Mouse (Mus musculus) forebrain, postnatal 0 days (tissue): ENCODE results near the gene Adam12. TPM values are rescaled to one million over a fixed set of nuclear protein-coding genes. Genes with fewer than 3 reads are reported as not detected.

Source experiments
- ATAC-seq: fragments of 200-750 bp; cut with Nextera tagmentation; 2 replicates; pipeline ENCODE4 v1.8.0; 2017; ENCODE audit warnings: mild to moderate bottlenecking, moderate library complexity
- DNase-seq: peaks from one replicate; pipeline ENCODE4 v3.0.0-alpha.2; 2015
- H3K27ac ChIP-seq: fragments of 300-500 bp; sonication (generic); 2 replicates; pipeline ENCODE4 v1.5.1; 2014; ENCODE audit warnings: low read depth, mild to moderate bottlenecking, antibody characterized with exemption, low read length, moderate library complexity, mixed read lengths
- H3K27me3 ChIP-seq: fragments of 300-500 bp; sonication (generic); 2 replicates; pipeline ENCODE4 v1.6.1; 2014; ENCODE audit warnings: mild to moderate bottlenecking, low read length, mixed read lengths; ENCODE audit not compliant: insufficient read depth
- H3K36me3 ChIP-seq: fragments of 300-500 bp; sonication (generic); 2 replicates; pipeline ENCODE4 v1.6.1; 2014; ENCODE audit warnings: mild to moderate bottlenecking, moderate library complexity; ENCODE audit not compliant: insufficient read depth
- H3K4me1 ChIP-seq: fragments of 300-500 bp; sonication (generic); 2 replicates; pipeline ENCODE4 v1.6.1; 2014; ENCODE audit warnings: antibody characterized with exemption; ENCODE audit not compliant: insufficient read depth
- H3K4me2 ChIP-seq: fragments of 300-500 bp; sonication (generic); 2 replicates; pipeline ENCODE4 v1.6.1; 2014; ENCODE audit warnings: low read depth, mild to moderate bottlenecking, moderate library complexity
- H3K4me3 ChIP-seq: fragments of 300-500 bp; sonication (generic); 2 replicates; pipeline ENCODE4 v1.5.1; 2014; ENCODE audit warnings: low read depth, low read length, mixed read lengths
- H3K9ac ChIP-seq: fragments of 300-500 bp; sonication (generic); 2 replicates; pipeline ENCODE4 v1.6.1; 2014; ENCODE audit warnings: mild to moderate bottlenecking
- H3K9me3 ChIP-seq: fragments of 300-500 bp; sonication (generic); 2 replicates; pipeline ENCODE4 v1.6.1; 2016; ENCODE audit warnings: low read length
- CTCF ChIP-seq: sonication (generic); IDR thresholded peaks from 2 replicates; pipeline ENCODE4 v1.5.1; 2016; ENCODE audit warnings: antibody characterized with exemption, control low read depth, low read depth
- WGBS: fragments of 180-500 bp; shearing (Covaris S2); extraction: QIAGEN DNeasy Blood & Tissue Kit; methylation state at CpG from one replicate; pipeline ENCODE4 v1.1.7; 2014; 5-methylcytosine and 5-hydroxymethylcytosine counted together
- polyA plus RNA-seq: library from polyadenylated mRNA; unstranded; fragments of >200 nt; fragmentation: Nextera tagmentation; extraction: Ambion mirVana; gene quantifications from 2 replicates; pipeline ENCODE4 v1.2.1, GENCODE M21; 2015
- total RNA-seq: library from RNA; depleted of rRNA; stranded (reverse); fragments of >200 nt; gene quantifications from 2 replicates; pipeline ENCODE4 v1.2.3, GENCODE M21; 2014; rRNA removed

The Adam12 gene
- total RNA-seq (13.3 and 14.2 TPM in 2 replicates), polyA plus RNA-seq (1.9 and 2.1 TPM in 2 replicates)

DNA sequence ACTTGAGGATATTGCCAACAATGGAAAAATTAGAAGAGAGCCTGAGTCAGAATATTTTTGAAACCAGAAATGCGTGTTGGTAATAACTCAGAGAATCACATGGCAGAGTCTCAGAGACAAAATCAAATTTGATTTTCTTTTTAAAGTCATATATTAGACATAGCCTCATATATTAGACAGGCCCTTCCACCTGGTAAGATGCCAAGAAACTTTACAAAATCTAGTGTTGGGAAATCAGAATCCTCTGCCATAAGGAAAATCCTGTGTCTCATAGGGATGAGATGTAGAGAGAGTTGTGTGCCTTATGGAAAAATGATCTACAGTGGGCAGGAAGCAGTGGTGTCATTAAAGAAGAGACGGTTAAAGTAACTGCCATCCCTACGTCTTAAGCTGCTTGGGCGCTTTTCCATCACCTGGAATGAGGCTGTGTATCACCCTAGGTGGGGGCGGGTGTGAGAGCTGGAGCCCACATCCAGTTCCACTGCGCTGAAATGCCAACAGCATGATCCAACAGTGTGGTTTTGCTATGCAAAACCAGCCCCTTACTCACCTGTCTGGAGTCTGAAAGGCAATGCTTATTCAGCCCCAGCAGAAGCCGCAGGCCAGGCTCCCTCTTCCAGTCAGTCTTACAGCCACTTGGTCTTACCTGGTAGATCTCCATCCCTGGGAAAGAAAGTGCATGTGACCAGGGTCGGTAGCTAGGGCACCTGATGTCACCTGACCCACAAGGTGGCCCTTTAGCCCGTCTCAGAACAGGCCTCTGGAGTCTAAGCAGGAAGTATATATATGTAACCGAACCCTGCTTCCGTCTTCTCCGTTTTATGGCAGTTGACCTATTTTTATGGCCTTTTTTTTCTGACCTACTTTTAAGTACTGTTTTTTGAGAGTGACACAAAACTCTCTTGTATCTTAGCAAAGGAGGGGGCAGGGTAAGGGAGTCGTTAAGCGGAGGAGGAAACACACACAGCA, at the start of gene Adam12:
Adam12 (minus strand) TSS at position 769 of the 969 bp plus-strand sequence.
- Histone ChIP-seq H3K4me2 (no peak within 1 kb of the TSS), H3K9me3 (no peaks in the 10 kb centered on the region), H3K4me3 (no peak within 1 kb of the TSS), H3K36me3 (no peaks in the 10 kb centered on the region), H3K9ac (no peak within 1 kb of the TSS), H3K4me1 (peaks cover 6% of the 10 kb centered on the region; the same call in 1 of the 2 replicates), H3K27ac (no peak within 1 kb of the TSS), H3K27me3 (no peaks in the 10 kb centered on the region)
- DNase-seq: no peak
- no peak for ATAC-seq
- 73% methylated on average over 14 of the region's 14 CpGs for WGBS
- no peak for TF ChIP-seq CTCF

DNA sequence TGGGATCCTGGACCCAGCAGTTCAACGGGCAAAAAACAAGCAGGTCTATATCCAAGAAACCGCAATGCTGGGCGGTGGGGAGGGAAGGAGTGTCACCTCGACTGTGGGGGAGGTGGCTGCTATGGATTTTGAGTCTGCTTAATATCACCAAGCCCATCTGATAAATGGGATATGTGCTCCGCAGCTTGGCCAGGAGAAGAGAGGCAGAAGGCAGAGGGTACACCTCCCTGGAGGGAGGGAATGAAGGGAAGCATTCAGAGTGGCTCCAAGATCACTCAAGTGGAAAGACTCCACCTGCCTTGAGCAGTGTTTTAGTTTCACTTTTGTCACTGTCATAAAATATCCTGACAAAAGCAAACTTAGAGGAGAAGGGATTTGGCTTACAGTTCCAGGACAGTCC, 41.0 kb upstream of the Adam12 start:
- no peak overlapping the region for H3K27ac ChIP-seq
- H3K4me1 ChIP-seq: no peaks in the 10 kb centered on the region
- TF ChIP-seq CTCF: no peak
- H3K4me2 ChIP-seq: no peak overlapping the region
- ATAC-seq: no peak
- DNase-seq: no peak
- no peaks in the 10 kb centered on the region for H3K36me3 ChIP-seq
- 79% methylated on average over 5 of the region's 5 CpGs for WGBS
- no peak overlapping the region for H3K9ac ChIP-seq
- no peaks in the 10 kb centered on the region for H3K9me3 ChIP-seq
- no peak overlapping the region for H3K4me3 ChIP-seq
- H3K27me3 ChIP-seq: no peaks in the 10 kb centered on the region

DNA sequence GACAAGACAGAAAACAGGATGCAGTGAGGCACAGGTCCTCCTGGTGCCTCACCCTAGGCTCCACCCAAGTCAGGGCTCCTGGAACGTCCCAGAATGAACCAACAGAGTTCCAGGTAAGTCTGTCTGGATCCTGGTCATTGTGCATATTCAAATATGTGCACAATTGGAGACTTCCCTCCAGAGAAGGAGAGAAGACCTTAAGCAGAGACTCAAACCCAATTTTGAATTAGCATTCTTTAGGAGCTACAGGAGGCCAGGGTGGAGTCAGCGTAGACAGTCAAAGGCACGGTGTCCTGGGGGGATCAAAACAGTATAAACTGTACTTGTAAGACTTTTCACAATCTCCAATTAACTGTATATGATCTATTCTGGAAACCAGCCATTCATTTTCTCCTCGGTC, 40.5 kb upstream of the Adam12 start:
- no peaks in the 10 kb centered on the region for H3K9me3 ChIP-seq
- no peak overlapping the region for H3K27ac ChIP-seq
- no peaks in the 10 kb centered on the region for H3K4me1 ChIP-seq
- DNase-seq (no peak), ATAC-seq (no peak)
- no peak overlapping the region for H3K4me2 ChIP-seq
- no peaks in the 10 kb centered on the region for H3K27me3 ChIP-seq
- no peaks in the 10 kb centered on the region for H3K36me3 ChIP-seq
- WGBS: 55% methylated on average over 4 of the region's 4 CpGs
- no peak for TF ChIP-seq CTCF
- H3K4me3 ChIP-seq: no peak overlapping the region
- H3K9ac ChIP-seq: no peak overlapping the region

DNA sequence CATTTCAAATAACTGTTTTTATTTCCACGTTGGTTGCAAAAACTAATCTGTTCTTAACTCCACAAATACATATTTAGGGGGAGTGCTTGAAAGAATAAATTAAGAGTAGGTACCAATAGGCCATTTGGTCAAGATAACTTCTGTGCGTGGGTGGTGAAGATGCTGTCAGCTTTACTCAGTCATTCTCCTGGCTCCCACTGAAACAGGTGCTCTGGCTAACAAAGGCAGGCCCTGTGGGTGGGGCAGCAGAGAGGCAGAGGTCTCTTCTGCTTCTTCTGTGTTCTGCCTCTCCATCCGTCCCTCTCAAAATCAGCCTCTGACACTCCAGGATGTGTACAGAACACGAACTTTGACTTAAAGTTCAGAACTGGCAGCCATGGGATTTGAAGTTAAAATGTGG, 33.8 kb upstream of the Adam12 start:
- H3K4me2 ChIP-seq: no peak overlapping the region
- no peak for TF ChIP-seq CTCF
- H3K27me3 ChIP-seq: no peaks in the 10 kb centered on the region
- no peak for ATAC-seq
- no peaks in the 10 kb centered on the region for H3K4me1 ChIP-seq
- no peak overlapping the region for H3K27ac ChIP-seq
- H3K9me3 ChIP-seq: no peaks in the 10 kb centered on the region
- H3K9ac ChIP-seq: no peak overlapping the region
- no peaks in the 10 kb centered on the region for H3K36me3 ChIP-seq
- DNase-seq: no peak
- 84% methylated on average over 4 of the region's 4 CpGs for WGBS
- no peak overlapping the region for H3K4me3 ChIP-seq

DNA sequence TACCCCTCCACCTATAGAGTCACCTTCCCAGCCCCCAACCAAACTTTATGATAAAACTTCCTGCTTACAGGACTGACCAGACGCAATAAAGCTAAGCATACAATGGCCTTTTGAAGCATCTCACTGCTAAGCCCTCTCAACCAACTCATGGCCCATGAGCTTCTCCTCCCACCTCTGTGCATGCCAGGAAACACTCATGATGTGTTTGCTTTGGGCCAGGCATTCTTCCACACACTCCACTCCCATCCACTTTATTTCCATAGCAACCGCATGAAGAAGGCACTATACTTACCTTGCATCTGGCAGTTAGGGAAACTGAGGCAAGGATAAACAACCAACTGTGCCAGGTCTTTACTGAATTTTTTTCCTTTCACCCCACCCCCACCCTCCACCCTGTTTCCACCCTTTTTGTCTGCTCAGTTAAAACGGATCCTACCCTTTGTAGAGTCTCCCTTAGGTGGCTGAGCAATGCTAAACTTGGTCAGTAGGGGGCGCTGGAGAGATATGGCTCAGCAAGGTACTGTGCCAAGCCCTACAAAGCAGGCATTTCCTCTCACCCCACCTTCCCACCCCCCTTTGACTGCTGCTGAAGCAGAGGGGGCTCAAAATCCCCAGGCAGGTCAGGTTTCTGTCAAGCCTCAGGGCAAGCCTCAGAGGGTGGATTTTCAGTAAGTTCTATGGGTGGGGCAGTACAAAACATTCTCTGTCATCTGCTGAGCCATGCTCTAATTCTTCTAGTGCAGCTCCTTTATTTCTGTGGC, 31.4 kb upstream of the Adam12 start:
- TF ChIP-seq CTCF: peak; percentile 71
- Histone ChIP-seq H3K27me3 (no peaks in the 10 kb centered on the region), H3K4me1 (no peaks in the 10 kb centered on the region), H3K36me3 (no peaks in the 10 kb centered on the region), H3K4me3 (no peak overlapping the region), H3K4me2 (no peak overlapping the region), H3K9ac (no peak overlapping the region), H3K9me3 (no peaks in the 10 kb centered on the region), H3K27ac (no peak overlapping the region)
- ATAC-seq (no peak), DNase-seq (peak; percentile 57)
- 45% methylated on average over 4 of the region's 4 CpGs for WGBS

DNA sequence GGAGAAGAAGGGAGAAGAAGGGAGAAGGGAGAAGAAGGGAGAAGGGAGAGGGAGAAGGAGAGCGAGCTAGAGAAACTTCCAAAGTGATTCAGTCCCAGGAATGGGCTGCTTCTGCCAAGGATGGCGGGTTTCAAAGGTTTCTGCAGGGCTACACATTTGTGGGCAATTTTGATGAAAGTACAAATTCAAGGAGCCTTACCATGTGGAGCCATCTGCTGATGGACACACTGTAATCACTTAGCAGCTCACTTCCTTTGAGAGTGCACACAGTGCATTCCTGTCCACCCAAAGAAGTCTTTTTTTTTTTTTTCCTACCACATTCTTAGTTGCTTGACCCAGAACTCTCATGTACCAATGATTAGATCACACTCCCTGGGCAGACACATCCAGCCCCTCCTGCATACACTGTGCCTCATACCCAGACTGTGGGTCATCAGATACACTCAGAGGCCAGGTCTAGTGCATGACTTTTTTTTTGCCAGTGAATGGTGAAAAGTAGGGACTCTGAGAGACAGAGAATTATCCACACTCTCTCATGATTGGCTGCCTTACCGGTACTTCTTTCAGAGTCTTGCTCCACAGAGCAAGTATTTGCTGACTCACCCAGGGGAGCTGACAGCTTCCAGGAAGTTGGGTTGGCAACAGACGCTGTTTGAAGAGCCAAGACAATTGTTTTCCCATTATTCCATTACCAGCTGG, 29.2 kb upstream of the Adam12 start:
- Histone ChIP-seq H3K9me3 (no peaks in the 10 kb centered on the region), H3K27me3 (no peaks in the 10 kb centered on the region), H3K4me3 (no peak overlapping the region), H3K9ac (no peak overlapping the region), H3K4me1 (no peaks in the 10 kb centered on the region), H3K36me3 (no peaks in the 10 kb centered on the region), H3K4me2 (no peak overlapping the region), H3K27ac (no peak overlapping the region)
- WGBS: 61% methylated on average over 4 of the region's 4 CpGs
- ATAC-seq: no peak
- no peak for TF ChIP-seq CTCF
- DNase-seq: peak; percentile 16
